Mouse (Mus musculus) T-helper 17 cell (primary cell): ENCODE measurements around the gene Slc22a6.

ENCODE experiments used
- in situ Hi-C, 2 experiments: fragments of 300-600 bp; cut with MboI, MseI; formaldehyde crosslinking; loops; 1 replicate in 1 of 2; 2 replicates in 1 of 2; pipeline ENCODE4 v1.15.1; 2025; ENCODE audit warnings: high pct_unique_total_duplicates in 2 of 2

Gene Slc22a6

DNA sequence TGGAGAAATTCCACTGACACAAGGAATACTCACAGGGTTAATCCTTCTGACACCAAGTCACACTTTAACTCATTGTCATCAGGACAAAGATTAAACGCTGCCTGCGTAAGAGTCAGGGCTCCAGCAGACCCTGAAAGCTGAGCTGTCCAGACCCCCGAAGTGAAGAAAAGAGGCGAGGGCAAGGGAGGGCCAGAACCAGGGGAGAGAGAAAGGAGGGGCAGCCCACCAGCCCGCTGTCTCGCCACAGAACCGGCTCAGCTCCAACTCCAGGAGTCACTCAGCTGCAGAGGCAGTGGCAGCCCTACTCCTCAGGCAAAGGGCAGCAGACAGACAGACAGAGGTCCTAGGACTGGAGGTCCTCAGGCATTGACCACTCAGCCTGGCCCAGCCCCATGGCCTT lies at the start of gene Slc22a6:
Slc22a6 (plus strand) TSS at position 136 of the 400 bp plus-strand sequence.
- in situ Hi-C loops, result no loop called here

DNA sequence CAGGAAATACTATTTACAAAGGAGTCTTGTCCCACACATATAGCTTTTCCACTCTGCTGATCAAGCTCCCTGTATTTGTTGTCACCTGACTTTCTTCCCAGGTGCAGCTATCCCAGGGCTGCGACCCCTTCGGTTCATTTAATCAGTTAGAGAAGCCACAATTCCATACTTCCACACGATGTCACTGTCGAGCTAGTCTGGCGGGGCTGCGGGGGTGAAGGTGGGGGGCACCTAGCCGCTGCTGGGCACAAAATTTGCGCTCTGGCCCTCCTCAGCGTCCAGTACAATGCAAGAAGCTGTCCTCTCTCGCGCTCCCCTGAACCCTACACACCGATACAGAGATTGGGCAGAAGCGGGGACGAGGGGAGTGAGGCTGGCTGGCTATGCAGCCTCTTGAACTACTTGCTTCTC lies 48.4 kb upstream of the Slc22a6 start:
- in situ Hi-C loops, result no loop called here

DNA sequence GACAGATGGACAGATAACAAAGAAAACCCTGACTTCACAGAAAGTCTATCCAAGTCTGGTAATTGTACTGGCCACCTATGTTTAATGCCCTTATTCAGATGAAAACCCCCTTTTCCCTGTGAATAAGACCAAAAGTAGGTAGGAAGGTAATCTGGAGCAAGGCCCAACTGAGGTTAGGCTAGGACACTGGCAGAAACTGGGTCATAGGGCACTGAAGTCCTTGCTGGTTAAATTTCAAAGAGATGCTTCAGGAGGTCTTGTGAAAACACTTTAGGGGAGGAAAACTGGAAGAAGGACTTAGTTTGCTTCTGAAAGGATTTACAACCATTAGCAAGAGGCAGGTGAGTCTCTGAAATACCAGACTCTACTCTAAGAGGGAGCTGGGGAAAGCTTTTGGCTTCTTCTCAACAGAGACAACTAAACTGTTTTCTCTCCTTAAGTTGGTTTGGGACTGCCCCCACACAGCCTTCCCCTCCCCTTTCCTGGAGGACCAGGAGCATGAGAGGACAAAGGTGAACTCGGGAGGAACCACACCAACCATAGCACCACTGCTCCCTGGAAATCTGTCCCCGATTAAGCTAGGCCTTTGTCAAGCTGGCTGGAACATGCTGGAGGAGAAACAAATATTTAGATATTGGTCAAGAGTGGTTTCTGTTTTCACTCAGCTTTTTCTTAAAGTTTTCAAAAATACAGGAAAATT lies 47.3 kb upstream of the Slc22a6 start:
- in situ Hi-C loops, result no loop called here

- in situ Hi-C loops, result no loop called here
Measured at GRCm38 (mm10) chr19:8571746-8572145, 46.1 kb upstream of the Slc22a6 start.

DNA sequence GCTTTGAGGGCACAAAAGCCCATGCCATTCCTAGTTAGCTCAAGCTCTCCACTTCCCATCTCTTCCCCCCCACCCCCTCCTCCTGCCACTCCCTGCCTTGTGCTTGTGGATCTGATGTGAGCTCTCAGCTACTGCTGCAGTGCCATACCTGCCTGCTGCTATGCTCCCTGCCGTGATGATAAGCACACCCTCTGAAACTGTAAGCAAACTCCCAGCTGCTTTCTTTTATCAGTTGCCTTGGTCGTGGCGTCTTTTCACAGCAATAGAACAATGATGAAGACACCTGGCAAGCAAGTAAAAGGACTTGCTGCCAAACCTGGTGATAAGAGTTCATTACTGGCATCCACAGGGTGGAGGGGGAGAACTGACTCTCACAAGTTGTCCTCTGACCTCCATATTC lies 45.4 kb upstream of the Slc22a6 start:
- in situ Hi-C loops, result no loop called here

DNA sequence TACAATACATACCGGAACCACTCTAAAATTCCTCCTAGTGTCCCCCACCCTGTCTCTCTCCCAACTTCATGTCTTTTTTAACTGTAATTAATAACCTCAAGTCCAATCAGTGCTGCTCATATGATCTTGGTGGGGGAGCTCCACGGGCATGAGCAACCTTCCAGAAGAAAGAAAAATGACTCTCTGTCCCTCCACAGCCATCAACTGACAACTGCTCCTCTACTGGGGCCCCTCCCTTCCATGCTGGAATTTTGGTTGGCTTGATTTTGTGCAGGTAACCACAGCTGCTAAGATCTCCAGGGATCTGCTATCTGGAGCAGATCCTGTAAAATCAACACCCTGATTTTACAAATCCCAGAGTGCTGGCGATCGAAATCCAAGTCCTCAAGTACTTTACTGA lies 40.4 kb upstream of the Slc22a6 start:
- in situ Hi-C loops, result loop anchor here in 1 of 2 experiments (5.0 to 25.0 kb wide), 3 partner anchors 100 to 435 kb away; partner anchors contain the start of genes Lrrn4cl and Ubxn1

DNA sequence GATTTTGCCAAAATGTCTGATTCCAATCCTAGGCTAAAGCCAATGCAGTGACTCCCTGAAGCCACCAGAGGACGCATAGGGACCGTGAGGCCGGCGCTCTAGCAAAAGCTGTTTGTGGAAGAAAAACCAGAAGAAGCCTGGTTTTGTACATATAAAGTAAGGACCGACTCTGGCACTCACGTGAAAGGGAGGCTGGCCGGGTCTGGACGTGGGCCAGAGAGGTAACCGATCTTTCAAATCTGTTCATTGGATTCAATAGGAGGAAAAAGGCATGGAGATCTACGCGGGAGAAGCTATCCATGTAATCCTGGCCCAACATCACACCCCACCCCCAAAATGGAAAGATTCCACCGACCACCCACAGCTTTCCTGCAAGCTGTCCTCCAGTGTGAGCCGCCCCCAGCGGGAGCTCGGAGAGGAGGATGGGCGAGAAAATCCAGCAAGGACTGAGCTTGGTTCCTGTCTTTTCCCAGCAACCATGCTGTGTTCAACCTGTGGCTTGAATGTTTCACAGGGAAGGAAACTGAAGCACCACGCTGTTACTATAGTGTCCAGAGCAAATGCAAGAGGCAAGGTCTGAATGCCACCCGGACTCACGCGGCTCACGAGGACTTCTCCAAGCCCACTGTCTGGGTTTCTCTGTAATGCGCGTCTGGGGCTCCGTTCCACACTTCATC lies 39.4 kb upstream of the Slc22a6 start:
- in situ Hi-C loops, result loop anchor here in 1 of 2 experiments (5.0 to 25.0 kb wide), 3 partner anchors 99 to 434 kb away; partner anchors contain the start of genes Lrrn4cl and Ubxn1

- in situ Hi-C loops, result loop anchor here in 1 of 2 experiments (5.0 to 25.0 kb wide), 3 partner anchors 98 to 433 kb away; partner anchors contain the start of genes Lrrn4cl and Ubxn1
Measured at GRCm38 (mm10) chr19:8578970-8579342, 38.9 kb upstream of the Slc22a6 start.

- in situ Hi-C loops, result loop anchor here (5.0 to 25.0 kb wide), 3 partner anchors 92 to 427 kb away; partner anchors contain the start of genes Lrrn4cl (in 1 of the 2) and Ubxn1 (in 1 of the 2)
Measured at GRCm38 (mm10) chr19:8585298-8585697, 32.5 kb upstream of the Slc22a6 start.

GRCm38 (mm10) chr19:8585899-8586298 lies 31.9 kb upstream of the Slc22a6 start:
- in situ Hi-C loops, result loop anchor here (5.0 to 25.0 kb wide), 3 partner anchors 91 to 426 kb away; partner anchors contain the start of genes Lrrn4cl (in 1 of the 2) and Ubxn1 (in 1 of the 2)

DNA sequence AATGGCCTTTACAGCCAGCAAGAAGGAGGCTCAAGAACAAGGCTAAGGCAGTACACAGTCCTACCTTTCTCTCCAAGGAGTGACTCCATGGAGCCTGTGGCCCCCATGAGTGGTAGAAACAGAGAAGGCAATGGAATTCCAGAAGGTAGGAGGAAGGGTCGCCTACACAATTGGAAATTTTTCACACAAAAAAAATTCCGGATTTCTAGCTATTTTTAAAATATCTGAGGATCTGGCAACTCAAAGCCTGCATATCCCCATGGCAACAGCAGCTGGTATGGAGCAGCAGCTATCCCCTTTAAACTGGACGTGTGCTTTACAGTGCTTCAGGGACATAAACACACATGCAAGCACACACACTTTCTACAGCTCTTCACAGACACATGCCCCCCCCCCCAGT lies 31.5 kb upstream of the Slc22a6 start:
- in situ Hi-C loops, result loop anchor here (5.0 to 25.0 kb wide), 3 partner anchors 91 to 426 kb away; partner anchors contain the start of genes Lrrn4cl (in 1 of the 2) and Ubxn1 (in 1 of the 2)

- in situ Hi-C loops, result loop anchor here (5.0 to 25.0 kb wide), 3 partner anchors 90 to 425 kb away; partner anchors contain the start of genes Lrrn4cl (in 1 of the 2) and Ubxn1 (in 1 of the 2)
Measured at GRCm38 (mm10) chr19:8587315-8587714, 30.5 kb upstream of the Slc22a6 start.

DNA sequence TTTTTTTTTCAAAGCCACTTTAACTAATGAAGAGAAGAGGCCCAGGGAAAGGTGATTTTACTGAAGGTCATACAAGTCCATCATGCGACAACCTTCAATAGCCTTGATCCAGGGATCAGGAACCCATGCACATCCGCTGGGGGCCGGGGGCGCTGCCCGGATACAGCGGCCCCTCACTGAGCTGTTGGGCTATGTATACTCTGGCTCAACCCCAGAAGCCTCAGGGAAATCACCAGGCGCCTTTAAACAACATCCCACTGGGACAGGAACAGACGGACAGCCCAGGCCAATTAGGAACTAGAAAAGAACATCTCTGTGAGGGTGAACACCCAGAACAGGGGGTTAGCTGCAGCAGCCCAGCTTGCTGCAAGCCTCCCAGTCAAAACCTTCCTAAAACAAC lies 26.9 kb upstream of the Slc22a6 start, which contains the start of gene Slc22a8:
Slc22a8 (plus strand) TSS at position 301 of the 400 bp plus-strand sequence.
- in situ Hi-C loops, result loop anchor here in 1 of 2 experiments (10.0 to 25.0 kb wide), 3 partner anchors 271 to 534 kb away; partner anchors contain the start of genes Lrrn4cl and Ubxn1

DNA sequence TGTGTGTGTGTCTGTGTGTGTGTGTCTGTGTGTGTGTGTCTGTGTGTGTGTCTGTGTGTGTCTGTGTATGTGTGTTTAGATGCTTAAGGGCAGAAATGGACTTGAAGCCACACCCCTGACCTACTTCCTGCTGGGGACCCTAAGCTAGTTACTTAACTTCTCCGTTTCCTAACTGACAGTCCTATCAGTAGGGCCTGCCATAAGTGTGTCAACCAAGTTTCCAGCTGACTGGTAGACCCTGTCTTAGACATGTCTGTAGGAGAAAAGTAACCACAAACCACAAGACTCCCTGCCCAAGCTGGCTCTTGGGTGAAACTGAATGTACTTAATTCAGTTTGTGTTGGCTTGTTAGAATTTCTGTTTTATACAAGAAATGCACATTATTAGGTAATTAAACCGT lies 25.7 kb upstream of the Slc22a6 start:
- in situ Hi-C loops, result loop anchor here in 1 of 2 experiments (10.0 to 25.0 kb wide), 3 partner anchors 270 to 533 kb away; partner anchors contain the start of genes Lrrn4cl and Ubxn1

GRCm38 (mm10) chr19:8592873-8593408 lies 24.9 kb upstream of the Slc22a6 start:
- in situ Hi-C loops, result loop anchor here in 1 of 2 experiments (10.0 to 25.0 kb wide), 3 partner anchors 269 to 532 kb away; partner anchors contain the start of genes Lrrn4cl and Ubxn1

DNA sequence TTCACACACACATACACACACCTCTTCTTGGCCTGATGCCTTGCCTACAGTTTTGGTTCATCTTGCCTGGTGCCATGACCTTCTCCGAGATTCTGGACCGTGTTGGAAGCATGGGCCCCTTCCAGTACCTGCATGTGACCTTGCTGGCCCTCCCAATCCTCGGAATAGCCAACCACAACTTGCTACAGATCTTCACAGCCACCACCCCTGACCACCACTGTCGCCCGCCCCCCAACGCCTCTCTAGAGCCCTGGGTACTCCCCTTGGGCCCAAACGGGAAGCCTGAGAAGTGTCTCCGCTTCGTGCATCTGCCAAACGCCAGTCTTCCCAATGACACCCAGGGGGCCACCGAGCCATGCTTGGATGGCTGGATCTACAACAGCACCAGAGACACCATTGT lies 24.0 kb upstream of the Slc22a6 start:
- in situ Hi-C loops, result loop anchor here in 1 of 2 experiments (10.0 to 25.0 kb wide), 3 partner anchors 268 to 531 kb away; partner anchors contain the start of genes Lrrn4cl and Ubxn1

DNA sequence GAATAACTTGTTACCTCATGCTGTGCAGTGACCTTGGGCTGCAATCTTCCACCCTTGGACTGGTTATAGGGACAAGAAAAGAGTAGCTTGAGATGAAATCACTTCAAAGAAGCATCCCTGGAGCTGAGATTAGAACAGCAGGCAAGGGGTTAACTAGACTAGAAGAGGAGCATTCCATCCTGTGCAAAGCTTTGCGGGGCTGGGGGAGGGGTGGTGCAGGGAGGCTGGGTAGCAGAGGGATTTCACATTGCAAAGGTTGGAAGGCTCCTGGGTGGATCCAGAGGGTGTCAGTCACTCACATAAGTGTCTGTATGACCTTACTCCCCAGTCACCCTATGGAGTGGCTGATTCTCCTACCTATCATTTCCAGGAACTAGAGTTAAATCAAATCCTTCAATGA lies 23.3 kb upstream of the Slc22a6 start:
- in situ Hi-C loops, result loop anchor here in 1 of 2 experiments (10.0 to 25.0 kb wide), 3 partner anchors 268 to 530 kb away; partner anchors contain the start of genes Lrrn4cl and Ubxn1

- in situ Hi-C loops, result loop anchor here in 1 of 2 experiments (10.0 to 25.0 kb wide), 3 partner anchors 265 to 528 kb away; partner anchors contain the start of genes Lrrn4cl and Ubxn1
Measured at GRCm38 (mm10) chr19:8597269-8597668, 20.6 kb upstream of the Slc22a6 start.

- in situ Hi-C loops, result loop anchor here in 1 of 2 experiments (10.0 to 25.0 kb wide), 3 partner anchors 263 to 526 kb away; partner anchors contain the start of genes Lrrn4cl and Ubxn1
Measured at GRCm38 (mm10) chr19:8599229-8599628, 18.6 kb upstream of the Slc22a6 start.

- in situ Hi-C loops, result no loop called here
Measured at GRCm38 (mm10) chr19:8601922-8602321, 15.9 kb upstream of the Slc22a6 start.

DNA sequence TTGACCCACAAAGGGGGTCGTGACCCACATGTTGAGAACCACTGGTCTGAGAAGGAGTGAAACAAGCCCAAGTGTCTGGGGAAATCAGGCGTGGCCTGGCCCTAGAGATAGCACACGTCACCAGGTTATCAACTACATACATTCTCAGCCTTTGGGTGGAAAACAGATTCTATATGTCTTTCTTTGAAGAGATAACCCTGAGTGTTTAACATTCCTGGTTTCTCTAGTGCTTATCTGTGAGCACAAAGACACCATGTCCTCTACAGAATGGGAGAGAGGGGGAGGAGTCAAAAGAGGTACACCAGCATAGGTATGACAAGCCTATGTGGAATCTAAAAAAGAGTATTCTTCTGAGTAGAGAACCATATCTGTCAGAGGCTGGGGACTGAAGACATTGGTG lies 14.9 kb upstream of the Slc22a6 start:
- in situ Hi-C loops, result no loop called here
